Mouse (Mus musculus) CH12.LX (cell line): ENCODE results near the gene Hdhd3.

Experiments
- CHD2 ChIP-seq: IDR thresholded peaks from 2 replicates; pipeline ENCODE4 v1.6.1; 2011; ENCODE audit warnings: low read length, improper control_type of control experiment
- CTCF ChIP-seq, 2 experiments: IDR thresholded peaks in 1 of 2; conservative IDR thresholded peaks in 1 of 2; 2 replicates each; pipeline ENCODE4 v1.5.1; 2011 to 2012; ENCODE audit warnings: low read depth in 2 of 2, low read length in 2 of 2, improper control_type of control experiment in 1 of 2, inconsistent platforms in 1 of 2, mild to moderate bottlenecking in 1 of 2, moderate library complexity in 1 of 2
- SIN3A ChIP-seq: IDR thresholded peaks from 2 replicates; pipeline ENCODE4 v1.6.1; 2012; ENCODE audit warnings: low read length, improper control_type of control experiment, inconsistent platforms

DNA sequence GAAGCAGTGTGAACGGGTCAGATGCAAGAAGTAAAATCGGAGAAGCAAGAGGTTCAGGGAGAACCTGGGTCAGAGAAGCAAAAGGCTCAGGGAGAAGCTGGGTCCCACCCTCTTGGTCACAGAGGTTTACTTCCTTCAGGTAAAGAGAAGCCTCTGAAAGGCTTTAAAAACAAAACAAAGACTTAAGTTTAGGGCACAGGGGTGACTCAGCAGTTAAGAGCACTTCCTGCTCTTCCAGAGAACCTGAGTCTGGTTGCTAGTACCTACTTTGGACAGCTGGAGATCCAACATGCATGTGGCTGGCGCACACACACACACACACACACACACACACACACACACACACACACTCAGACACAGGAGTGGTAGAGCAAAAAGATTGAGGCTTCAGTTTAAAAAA is 18.3 kb downstream of the Hdhd3 start:
- TF ChIP-seq SIN3A, result no peak
- TF ChIP-seq CTCF (conservative IDR thresholded peaks at IDR 0.05 in 1 of 2, IDR thresholded peaks at IDR 0.05 in 1 of 2; ENCODE audit: low read depth in 2 of 2, low read length in 2 of 2), result no peak
- TF ChIP-seq CHD2, result no peak
